Mouse (Mus musculus): ENCODE measurements around the gene Unc13a. TPM values are rescaled to one million over a fixed set of nuclear protein-coding genes. Genes with fewer than 3 reads are reported as not detected.
A peak's percentile ranks its signal among the peaks of the same experiment; 100 is the strongest.
"Not testable (repeated sequence)": the region's sequence is repeated elsewhere in the genome, so short reads cannot be mapped to it uniquely, and the experiment has no call there.

Gene Unc13a
- polyA plus RNA-seq, 1 experiment from 2014 or later, result 0.51 TPM

DNA sequence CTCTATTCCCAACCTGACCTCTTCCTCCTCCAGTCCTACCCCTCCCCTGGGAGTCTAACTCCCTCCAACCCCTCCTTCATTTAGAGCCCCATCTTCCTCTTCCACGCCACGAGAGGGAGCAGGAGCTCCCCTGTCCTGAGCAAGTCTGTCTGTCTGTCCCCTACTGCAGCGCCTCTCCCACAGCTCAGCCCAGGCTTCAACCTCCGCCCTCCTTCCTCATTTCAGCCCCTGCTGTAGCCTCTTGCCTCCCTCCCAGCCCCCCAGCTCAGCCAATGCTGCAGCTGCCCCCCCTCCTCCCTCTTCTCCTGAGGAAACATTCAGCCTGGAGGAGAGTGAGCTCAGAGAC, 30.5 kb upstream of the Unc13a start:
- Histone ChIP-seq H3K9me3 (replicated peaks) (no peaks in the 10 kb centered on the region), H3K4me3 (no peak overlapping the region), H3K27me3 (ENCODE audit: low read depth, poor library complexity, severe bottlenecking) (peaks cover 95% of the 10 kb centered on the region), H3K27ac (no peak overlapping the region), H3K36me3 (no peaks in the 10 kb centered on the region), H3K4me1 (peaks cover 14% of the 10 kb centered on the region)
- WGBS, result 41% methylated on average over 4 of the region's 4 CpGs
- DNase-seq (ENCODE audit: low spot score), result no peak

DNA sequence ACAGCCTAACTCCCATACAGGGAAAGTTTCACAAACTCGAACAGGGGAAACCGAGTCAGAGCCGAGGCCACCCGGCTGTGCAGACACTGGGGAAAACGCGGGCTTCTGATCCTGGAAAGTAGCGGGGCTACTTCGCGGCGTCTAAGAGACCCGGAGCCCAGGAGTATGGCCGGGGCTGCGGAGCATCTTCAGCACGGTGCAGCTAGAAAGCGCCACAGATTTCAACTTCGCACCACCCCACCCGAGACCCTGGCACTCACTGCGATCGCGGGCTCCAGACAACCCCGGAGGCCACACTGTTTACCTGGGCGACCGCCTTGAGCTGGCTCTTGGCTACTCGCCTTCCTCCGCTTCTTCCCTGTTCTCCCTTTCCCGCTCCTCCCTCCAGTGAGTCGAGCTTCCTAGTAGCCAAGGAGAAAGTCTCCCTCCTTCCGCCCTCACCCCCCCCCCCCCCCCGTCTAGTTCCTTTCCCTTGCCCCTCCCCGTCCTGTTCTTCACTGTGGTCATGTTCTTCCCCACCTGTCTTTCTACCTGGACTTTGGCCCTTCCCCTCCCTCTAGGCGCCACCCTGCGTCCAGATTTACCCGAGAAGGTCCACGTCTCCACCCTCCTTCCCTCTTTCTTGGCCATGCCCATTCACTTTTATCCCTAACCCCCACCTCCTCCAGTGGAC, 30.0 kb upstream of the Unc13a start, which contains the start of gene B3gnt3:
B3gnt3 (minus strand) TSS at position 376 of the 673 bp plus-strand sequence.
- H3K9me3 ChIP-seq (replicated peaks), result no peaks in the 10 kb centered on the region
- no peaks in the 10 kb centered on the region for H3K36me3 ChIP-seq
- DNase-seq (ENCODE audit: low spot score), result no peak
- H3K4me1 ChIP-seq, result peaks cover 14% of the 10 kb centered on the region
- peak within 1 kb of the TSS; percentile 32 for H3K4me3 ChIP-seq
- peaks cover 95% of the 10 kb centered on the region for H3K27me3 ChIP-seq (ENCODE audit: low read depth, poor library complexity, severe bottlenecking)
- 14% methylated on average over 33 of the region's 34 CpGs for WGBS
- H3K27ac ChIP-seq, result no peak within 1 kb of the TSS

DNA sequence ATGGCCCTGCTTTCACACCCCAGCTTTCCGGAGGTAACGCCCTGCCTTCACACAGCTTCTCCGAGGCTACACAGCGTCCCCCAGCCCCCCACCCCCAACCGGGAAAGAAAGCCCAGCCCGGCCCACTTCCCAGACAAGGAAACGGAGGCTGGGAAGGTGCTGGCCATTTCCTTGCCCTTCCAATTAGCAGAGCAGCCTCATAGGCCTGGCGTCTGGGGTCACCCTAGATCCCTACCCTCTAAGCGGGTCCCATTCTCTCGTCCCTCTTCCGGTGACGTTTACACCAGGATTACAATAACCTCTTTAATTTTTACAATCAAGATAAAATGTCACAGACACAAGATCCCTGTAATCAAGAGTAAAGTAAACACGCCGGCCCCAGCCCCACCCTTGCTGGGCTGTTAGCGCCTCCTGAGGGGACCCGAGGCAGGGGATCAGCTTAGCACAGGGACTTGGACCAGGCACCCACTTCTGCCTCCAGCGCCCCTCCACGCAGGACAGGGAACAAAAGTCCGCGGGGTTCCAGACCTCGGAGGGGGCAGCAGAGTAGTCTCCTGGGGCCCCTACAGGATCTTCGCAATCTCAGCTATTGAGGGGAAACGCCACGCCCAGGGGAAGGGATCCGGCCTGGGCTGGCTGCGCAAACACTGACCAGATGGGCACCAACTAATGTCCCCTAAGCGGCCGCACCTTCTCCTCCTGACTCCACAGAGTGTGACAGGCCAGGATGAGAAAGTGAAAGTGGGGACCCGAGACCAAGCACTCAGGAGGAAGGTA, 29.1 kb upstream of the Unc13a start:
- Histone ChIP-seq H3K27ac (no peak overlapping the region), H3K4me3 (peak overlapping the region; percentile 32), H3K27me3 (ENCODE audit: low read depth, poor library complexity, severe bottlenecking) (peaks cover 98% of the 10 kb centered on the region), H3K4me1 (peaks cover 14% of the 10 kb centered on the region), H3K9me3 (replicated peaks) (no peaks in the 10 kb centered on the region), H3K36me3 (no peaks in the 10 kb centered on the region)
- DNase-seq (ENCODE audit: low spot score), result no peak
- 4% methylated on average over 29 of the region's 29 CpGs for WGBS

DNA sequence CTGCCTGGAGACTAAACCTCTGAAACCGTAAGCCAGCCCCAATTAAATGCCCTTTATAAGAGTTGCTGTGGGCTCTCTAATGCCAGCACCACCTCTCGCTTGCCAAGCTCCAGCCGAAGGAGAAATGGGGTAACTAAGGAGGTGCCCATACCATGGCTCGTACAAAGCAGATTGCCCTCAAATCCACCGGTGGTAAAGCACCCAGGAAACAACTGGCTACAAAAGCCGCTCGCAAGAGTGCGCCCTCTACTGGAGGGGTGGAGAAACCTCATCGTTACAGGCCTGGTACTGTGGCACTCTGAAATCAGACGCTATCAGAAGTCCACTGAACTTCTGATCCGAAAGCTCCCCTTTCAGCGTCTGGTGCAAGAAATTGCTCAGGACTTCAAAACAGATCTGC, 23.9 kb upstream of the Unc13a start:
- peaks cover 100% of the 10 kb centered on the region for H3K27me3 ChIP-seq (ENCODE audit: low read depth, poor library complexity, severe bottlenecking)
- DNase-seq (ENCODE audit: low spot score); H3K9me3 ChIP-seq (replicated peaks); H3K36me3 ChIP-seq; H3K27ac ChIP-seq; H3K4me3 ChIP-seq: not testable (repeated sequence)
- 65% methylated on average over 12 of the region's 12 CpGs for WGBS
- H3K4me1 ChIP-seq, result peaks cover 14% of the 10 kb centered on the region

DNA sequence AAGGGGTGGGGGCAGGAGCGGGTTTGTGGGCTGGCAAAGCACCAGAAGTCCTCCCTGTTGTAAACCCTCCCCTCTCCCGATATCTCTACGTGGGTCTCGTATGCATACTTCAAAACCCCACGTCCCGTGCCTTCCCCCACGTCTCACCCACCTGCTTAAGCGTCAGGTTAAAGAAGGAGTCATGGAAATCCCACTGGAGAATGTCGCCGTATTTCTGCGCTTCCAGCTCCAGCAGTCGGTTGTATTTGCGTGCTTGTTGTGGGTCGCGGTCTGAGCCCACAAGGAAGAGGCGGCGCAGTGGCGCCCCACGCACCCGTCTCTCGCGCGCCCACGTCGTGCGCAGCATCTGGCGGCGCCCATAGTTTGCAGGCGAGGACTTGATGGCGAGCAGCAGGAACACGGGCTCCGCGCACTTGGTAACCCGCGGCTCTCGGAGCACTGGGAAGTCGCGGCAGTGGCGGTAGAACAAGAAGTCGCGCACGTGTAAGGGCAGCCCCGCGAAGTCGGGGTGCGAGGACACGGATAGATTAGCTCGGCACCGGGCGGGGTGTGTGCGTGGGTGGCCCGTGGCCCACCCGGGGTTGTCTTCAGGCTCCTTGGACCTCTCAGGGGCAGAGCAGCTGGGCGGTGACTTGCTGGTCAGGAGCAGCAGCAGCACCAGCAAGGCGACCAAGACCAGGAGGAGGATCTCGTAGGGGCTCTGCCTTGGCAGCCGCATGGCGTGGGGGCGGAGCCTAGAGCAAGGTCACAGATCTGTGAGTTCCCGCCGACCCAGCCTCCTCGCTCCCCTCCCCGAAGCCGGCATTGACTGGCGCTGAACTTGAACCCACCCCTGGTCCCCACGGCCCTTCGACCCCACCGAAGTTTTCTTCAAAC, 21.8 kb upstream of the Unc13a start:
- peak; percentile 52 for DNase-seq (ENCODE audit: low spot score)
- Histone ChIP-seq H3K36me3 (no peaks in the 10 kb centered on the region), H3K27ac (no peak overlapping the region), H3K4me1 (peaks cover 15% of the 10 kb centered on the region), H3K4me3 (peak overlapping the region; percentile 30), H3K9me3 (replicated peaks) (no peaks in the 10 kb centered on the region), H3K27me3 (ENCODE audit: low read depth, poor library complexity, severe bottlenecking) (peaks cover 100% of the 10 kb centered on the region)
- WGBS, result 12% methylated on average over 68 of the region's 68 CpGs

DNA sequence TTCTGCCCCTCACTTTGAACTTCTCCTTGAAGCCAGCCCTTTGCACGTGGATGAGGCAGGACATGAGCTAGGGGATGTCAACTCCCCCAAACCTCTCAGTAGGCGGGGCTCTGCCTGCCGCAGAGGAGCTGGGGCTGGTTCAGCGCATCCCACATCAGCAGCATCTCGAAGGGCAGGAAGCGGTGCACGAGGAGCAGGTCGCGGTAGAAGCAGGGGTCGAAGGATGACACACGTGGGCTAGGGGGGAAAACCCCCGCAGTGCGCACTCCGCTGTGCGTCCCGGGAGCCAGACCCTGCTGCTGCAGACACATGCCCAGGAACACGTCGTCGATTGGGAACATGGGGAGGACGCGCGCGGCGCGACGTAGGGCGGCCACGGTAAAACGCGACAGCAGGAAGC, 21.0 kb upstream of the Unc13a start:
- WGBS, result 3% methylated on average over 30 of the region's 30 CpGs

DNA sequence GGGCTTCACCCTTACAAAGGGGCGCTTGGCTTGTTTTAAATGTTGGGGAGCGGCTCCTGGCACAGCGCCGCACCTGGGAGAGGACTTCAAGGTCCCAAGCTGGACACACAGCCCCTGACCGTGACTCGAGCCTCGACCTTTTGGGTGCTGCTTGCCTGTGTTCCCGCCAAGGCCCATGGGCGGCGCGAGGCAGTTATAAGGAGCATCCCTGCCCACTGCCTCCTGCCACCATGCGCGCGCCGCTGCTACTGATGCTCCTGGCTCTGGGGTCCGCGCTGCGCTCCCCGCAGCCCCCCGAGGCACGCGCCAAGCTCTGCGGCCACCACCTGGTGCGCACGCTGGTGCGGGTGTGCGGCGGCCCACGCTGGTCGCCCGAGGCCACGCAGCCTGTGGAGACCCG, 17.5 kb upstream of the Unc13a start, which contains the start of gene Insl3:
Insl3 (plus strand) TSS at position 187 of the 400 bp plus-strand sequence.
- WGBS, result 7% methylated on average over 33 of the region's 33 CpGs
- Histone ChIP-seq H3K9me3 (replicated peaks) (no peaks in the 10 kb centered on the region), H3K36me3 (no peaks in the 10 kb centered on the region), H3K27me3 (ENCODE audit: low read depth, poor library complexity, severe bottlenecking) (peaks cover 100% of the 10 kb centered on the region), H3K27ac (no peak within 1 kb of the TSS), H3K4me3 (no peak within 1 kb of the TSS), H3K4me1 (peaks cover 48% of the 10 kb centered on the region)
- DNase-seq (ENCODE audit: low spot score), result no peak

More for the DNA sequence above, 21.0 kb upstream of the Unc13a start:
- H3K4me3 ChIP-seq, result 0 out of 2 replicates have a peak overlapping the region, but pooled peaks have one; percentile 3
- H3K27ac ChIP-seq, result no peak overlapping the region
- H3K36me3 ChIP-seq, result no peaks in the 10 kb centered on the region
- H3K27me3 ChIP-seq (ENCODE audit: low read depth, poor library complexity, severe bottlenecking), result peaks cover 100% of the 10 kb centered on the region
- DNase-seq (ENCODE audit: low spot score), result no peak
- H3K4me1 ChIP-seq, result peaks cover 24% of the 10 kb centered on the region
- H3K9me3 ChIP-seq (replicated peaks), result no peaks in the 10 kb centered on the region

DNA sequence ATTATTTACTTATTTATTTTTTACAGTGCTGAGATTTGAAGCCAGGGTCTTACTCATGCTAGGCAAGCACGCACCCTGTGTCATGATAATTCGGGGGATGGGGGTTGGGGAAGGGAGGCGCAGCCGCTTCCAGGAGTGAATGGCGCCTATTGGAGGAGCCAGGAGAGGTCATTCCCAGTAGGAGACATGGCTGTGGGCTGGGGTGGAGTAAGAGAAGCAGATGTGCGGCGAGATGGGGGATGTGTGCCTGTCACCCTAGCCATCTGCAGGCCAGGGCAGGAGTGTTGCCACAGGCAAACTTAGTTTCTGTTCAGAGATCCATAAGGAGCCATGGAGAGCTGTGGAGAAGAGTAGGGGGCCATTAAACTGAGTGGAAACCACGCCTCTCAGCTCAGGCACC, 16.1 kb upstream of the Unc13a start:
- Histone ChIP-seq H3K27ac (no peak overlapping the region), H3K4me1 (peaks cover 38% of the 10 kb centered on the region), H3K9me3 (replicated peaks) (no peaks in the 10 kb centered on the region), H3K4me3 (no peak overlapping the region), H3K27me3 (ENCODE audit: low read depth, poor library complexity, severe bottlenecking) (peaks cover 100% of the 10 kb centered on the region), H3K36me3 (no peaks in the 10 kb centered on the region)
- DNase-seq (ENCODE audit: low spot score), result no peak
- WGBS, result 2% methylated on average over 8 of the region's 8 CpGs

DNA sequence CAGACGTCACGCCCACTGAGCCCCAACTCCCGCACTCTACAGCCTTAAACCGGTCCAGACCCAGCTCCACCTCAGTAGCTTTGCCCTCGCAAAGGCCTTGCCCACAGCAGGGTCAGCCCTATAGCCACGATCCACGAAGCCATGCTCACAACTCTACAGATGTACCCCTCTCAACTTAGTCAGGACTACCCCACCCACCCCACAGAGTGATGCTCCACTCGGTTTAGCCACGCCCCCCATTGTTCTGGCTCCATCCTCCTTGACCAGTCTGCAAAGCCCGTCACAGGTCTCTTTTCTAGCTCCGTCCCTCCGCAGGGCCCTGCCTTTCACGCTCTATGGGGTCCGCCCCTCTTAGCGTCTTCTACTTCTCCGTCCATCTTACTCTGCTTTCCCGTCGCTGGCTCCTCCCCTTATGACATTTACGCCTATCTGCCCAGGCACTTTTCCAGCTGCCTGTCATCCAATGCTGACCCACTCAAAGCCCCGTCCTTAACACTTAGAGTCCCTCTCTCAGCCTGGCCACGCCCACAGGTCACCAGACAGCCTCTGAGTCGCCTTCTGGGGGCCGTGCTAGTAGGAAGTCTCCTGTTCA, 14.7 kb upstream of the Unc13a start:
- Histone ChIP-seq H3K4me3 (peak overlapping the region; percentile 34), H3K4me1 (peaks cover 36% of the 10 kb centered on the region), H3K9me3 (replicated peaks) (no peaks in the 10 kb centered on the region), H3K27me3 (ENCODE audit: low read depth, poor library complexity, severe bottlenecking) (peaks cover 100% of the 10 kb centered on the region), H3K36me3 (no peaks in the 10 kb centered on the region), H3K27ac (no peak overlapping the region)
- 1% methylated on average over 23 of the region's 23 CpGs for WGBS
- DNase-seq (ENCODE audit: low spot score), result no peak

DNA sequence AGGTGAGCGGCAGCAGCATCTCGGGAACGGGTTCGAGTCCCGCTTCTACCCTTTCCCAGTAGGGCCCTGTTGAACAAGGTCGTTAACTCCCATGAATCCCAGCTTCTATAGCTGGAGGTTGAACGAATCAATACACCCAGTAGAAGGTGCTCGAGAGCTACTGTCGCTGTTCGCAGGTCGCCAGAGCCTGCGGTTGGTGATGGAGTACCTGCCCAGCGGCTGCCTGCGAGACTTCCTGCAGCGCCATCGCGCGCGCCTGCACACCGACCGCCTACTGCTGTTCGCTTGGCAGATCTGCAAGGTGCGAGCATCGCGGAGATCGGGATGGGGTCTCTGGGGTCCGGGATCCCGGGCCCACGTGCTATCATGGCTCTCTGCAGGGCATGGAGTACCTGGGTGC, 14.0 kb upstream of the Unc13a start:
- DNase-seq (ENCODE audit: low spot score), result no peak
- Histone ChIP-seq H3K27me3 (ENCODE audit: low read depth, poor library complexity, severe bottlenecking) (peaks cover 100% of the 10 kb centered on the region), H3K4me1 (peaks cover 42% of the 10 kb centered on the region), H3K27ac (no peak overlapping the region), H3K9me3 (replicated peaks) (no peaks in the 10 kb centered on the region), H3K36me3 (no peaks in the 10 kb centered on the region), H3K4me3 (peak overlapping the region; percentile 34)
- 3% methylated on average over 29 of the region's 29 CpGs for WGBS

DNA sequence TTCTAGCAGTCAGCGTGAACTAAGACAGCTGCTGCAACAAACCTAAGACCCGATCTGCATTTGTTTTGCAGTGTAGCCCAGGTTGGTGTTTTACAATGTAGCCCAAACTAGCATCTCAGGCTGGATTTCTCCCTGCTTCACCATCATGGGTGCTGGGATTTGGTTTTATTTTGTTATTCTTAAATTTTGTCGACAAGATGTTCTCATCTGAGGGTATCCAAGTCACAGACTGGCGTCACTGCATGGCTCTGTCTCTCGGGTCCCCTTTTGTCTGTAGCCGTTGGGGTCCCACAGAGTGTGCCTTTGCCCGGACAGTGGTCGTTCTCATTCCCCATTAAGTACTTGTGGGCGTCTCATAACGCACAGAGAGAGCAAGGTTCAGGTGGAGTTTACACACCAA, 13.1 kb upstream of the Unc13a start:
- Histone ChIP-seq H3K27me3 (ENCODE audit: low read depth, poor library complexity, severe bottlenecking) (peaks cover 100% of the 10 kb centered on the region), H3K27ac (no peak overlapping the region), H3K4me1 (peaks cover 49% of the 10 kb centered on the region), H3K4me3 (no peak overlapping the region), H3K9me3 (replicated peaks) (no peaks in the 10 kb centered on the region), H3K36me3 (no peaks in the 10 kb centered on the region)
- DNase-seq (ENCODE audit: low spot score), result no peak
- WGBS, result 22% methylated on average over 10 of the region's 10 CpGs

DNA sequence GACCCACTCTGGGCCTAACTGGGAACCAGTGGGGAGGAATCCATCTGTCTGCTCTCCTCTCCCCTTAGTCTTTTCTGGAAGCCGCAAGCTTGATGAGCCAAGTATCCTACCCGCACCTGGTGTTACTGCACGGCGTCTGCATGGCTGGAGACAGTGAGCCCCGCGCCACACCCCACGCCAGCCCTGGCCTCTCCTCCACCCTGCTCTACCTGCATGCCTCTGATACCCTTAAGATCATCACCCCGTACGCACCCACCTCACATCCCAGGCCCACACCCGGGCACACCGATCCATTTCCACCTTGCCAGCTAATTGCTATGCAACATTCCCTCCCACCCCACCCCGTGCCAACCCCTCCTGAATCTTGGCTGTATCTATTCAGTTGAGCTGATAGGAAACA, 11.3 kb upstream of the Unc13a start:
- H3K4me3 ChIP-seq, result no peak overlapping the region
- WGBS, result 62% methylated on average over 12 of the region's 12 CpGs
- H3K27ac ChIP-seq, result no peak overlapping the region
- no peaks in the 10 kb centered on the region for H3K9me3 ChIP-seq (replicated peaks)
- peaks cover 48% of the 10 kb centered on the region for H3K4me1 ChIP-seq
- H3K27me3 ChIP-seq (ENCODE audit: low read depth, poor library complexity, severe bottlenecking), result peaks cover 100% of the 10 kb centered on the region
- no peaks in the 10 kb centered on the region for H3K36me3 ChIP-seq
- DNase-seq (ENCODE audit: low spot score), result no peak
